Mouse (Mus musculus) thymus, postnatal 25 days (tissue): ENCODE measurements at regions not wholly inside any gene's neighbourhood (a gene's known extent, or its start where the extent isn't known, plus 50 kb on each side); places are given as distances from the start of the nearest gene placed in this dataset.

ENCODE experiments used
- DNase-seq: peaks from one replicate; pipeline ENCODE4 v3.0.0; 2022

GRCm38 (mm10) chr14:48005092-48005928, 115.3 kb upstream of the Peli2 start:
- no peak for DNase-seq

GRCm38 (mm10) chr14:48005929-48006309, 114.7 kb upstream of the Peli2 start:
- DNase-seq, result no peak

GRCm38 (mm10) chr14:48012361-48013215, 108.0 kb upstream of the Peli2 start:
- DNase-seq, result no peak

DNA sequence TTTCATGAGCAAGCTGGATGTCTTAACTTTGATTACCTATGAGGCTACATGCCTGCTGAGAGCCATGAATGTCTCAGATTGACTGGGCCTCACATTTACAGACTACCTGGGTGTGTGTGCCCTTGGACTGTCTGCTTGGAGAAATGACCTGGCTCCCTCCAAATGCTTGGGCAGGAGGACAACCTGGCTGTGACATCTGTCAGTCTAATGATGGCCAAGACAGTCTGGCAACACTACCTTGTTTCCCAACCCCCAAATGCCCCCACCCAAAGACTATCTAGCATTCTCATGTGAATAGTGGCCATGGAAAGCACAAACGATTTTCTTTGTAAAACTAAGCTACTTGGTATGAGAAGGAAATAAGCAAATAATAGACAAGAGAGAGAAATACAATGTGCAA, 107.2 kb upstream of the Peli2 start:
- DNase-seq, result no peak

GRCm38 (mm10) chr14:48014776-48015175, 105.8 kb upstream of the Peli2 start:
- no peak for DNase-seq

DNA sequence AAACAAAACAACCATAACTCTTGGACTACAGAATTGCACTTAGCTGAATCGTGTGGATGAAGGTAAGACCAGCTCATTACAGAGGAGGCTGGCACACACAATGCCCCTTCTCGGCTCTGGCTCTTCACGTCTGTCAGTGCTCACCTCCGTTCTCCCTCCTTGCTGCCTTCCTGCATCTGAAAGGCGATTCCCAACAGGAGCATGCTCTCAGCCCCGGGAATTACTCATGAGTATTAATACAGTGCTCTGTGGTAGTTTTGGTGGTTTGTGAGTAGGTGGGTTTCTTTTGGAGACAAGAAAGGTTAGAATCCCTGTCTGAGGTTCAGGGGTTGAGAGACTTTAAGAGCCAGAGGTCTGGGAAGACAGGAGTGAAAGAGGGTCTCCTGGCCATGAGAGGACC, 102.7 kb upstream of the Peli2 start:
- no peak for DNase-seq

- no peak for DNase-seq
These were observed 101.3 kb upstream of the Peli2 start for GRCm38 (mm10) chr14:48019331-48019730.

GRCm38 (mm10) chr14:48022271-48022670, 98.4 kb upstream of the Peli2 start:
- DNase-seq, result no peak

GRCm38 (mm10) chr14:48024051-48024693, 96.5 kb upstream of the Peli2 start:
- no peak for DNase-seq

DNA sequence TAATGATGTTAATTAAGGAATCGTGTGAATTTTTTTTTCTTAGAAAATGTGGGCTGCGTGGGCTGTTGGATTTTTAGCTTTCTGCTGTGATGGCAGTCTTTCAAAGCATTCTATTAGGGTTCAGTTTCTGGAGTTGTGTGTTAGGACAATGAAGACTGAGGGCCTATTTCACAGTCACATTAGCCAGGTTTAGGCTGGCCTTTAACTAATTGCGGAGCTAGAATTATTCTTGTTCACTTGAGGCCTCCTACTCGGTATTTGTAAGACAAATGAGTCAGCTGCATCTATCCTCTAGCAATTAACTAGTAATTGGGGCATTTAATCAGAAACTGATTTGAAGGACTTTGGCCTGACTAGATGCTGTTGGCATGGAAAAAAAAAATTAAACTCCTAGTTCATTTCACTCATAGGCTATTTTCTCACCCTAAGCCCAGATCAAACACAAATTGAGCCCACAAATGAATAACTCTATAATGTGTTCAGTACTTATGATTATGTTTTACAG, 81.3 kb upstream of the Peli2 start:
- no peak for DNase-seq

DNA sequence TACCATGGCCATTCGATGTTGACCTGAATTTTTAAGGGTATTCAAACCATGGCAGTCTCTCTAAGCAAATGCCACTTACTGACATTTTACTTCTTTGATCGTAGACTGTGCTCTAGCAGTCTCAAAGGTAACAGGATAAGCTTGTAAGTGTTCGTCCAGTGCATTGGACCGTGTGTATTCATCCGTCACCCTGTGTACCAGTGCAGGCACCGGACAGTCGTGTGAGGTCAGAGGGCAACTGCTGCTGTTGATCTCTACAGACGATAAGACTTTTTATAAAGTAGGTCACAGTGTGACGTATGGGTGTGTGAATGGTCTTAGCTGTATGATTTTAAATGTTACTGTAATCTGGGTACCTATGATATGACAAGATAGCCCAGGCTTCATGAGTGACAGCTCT, 74.5 kb upstream of the Peli2 start:
- DNase-seq, result no peak

- no peak for DNase-seq
These were observed 73.8 kb upstream of the Peli2 start for GRCm38 (mm10) chr14:48046831-48047230.

- no peak for DNase-seq
These were observed 70.7 kb upstream of the Peli2 start for GRCm38 (mm10) chr14:48049698-48050459.

- no peak for DNase-seq
These were observed 70.2 kb upstream of the Peli2 start for GRCm38 (mm10) chr14:48050460-48050760.

DNA sequence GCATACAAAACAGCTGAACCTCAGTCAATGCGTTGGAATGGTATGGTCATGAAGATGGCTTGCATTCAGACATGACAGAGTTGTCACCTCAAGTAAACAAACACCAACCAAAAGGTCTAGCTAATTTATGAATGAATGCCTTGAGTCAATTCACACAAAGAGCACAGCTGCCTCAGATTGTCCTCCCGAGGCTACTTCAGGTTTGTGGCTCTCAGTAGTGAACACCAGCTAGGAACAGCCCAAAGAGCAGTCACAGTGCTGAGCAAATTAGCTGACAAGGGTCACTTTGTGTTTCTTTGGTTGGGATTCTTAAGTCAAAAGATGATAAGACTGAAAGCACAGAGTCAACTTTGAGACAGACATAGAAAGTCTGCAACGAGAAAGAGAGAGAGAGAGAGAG, 68.7 kb upstream of the Peli2 start:
- DNase-seq, result no peak

DNA sequence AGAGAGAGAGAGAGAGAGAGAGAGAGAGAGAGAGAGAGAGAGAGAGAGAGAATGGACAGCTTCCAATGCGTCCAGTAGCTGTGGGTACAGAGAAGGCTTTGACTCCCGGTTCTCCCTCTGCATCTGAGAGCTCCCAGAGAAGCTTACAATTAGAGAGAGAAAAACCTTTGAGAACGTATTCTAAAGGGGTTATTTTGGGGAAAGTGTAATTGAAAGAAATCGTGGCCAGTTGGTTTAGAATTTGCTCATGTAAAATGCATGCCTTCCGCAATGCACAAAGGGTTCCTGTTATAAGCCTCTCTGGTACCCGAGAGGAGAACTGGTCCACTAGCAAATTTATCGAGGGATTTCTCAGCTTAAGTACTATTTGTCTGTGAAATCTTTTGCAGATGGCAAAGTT, 68.2 kb upstream of the Peli2 start:
- DNase-seq, result no peak

DNA sequence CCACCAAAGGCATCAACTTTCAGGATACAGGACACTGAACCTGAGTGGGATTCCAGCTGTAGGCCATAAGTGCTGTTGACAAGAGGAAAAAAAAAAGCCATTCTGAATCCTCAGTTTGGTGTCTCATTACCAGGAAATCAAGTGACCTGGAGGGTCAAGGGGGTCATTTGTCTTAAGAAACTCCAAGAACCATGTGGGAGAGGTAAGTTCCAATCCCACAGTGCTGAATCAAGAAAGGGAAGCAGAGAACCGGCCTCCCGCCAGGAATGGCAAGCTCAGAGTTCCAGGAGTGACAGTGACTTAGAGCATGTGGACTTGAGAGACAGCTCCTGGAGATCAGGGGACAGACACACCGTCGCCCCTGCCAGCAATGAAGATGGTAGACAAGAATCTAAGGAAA, 67.5 kb upstream of the Peli2 start:
- DNase-seq, result no peak

- DNase-seq, result no peak
These were observed 65.9 kb upstream of the Peli2 start for GRCm38 (mm10) chr14:48054719-48055118.

DNA sequence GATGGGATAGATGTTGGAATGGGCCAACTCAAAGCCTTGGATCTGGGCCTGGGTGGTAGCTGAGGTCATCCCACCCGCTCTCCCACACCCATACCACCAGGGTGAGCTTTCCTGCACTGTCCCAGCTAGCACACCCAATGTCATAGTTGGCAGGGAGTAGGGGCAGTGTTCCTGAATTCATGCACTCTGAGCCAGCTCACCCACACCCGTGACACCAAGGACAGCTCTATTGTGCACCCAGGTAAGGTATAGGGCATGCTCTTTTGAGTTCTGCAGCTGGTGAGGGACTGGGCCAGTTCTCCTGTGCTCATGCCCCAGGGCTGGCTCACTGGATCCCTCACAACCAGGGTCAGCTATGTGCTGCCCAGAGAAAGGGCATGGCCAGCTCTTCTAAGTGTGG, 64.8 kb upstream of the Peli2 start:
- no peak for DNase-seq

GRCm38 (mm10) chr14:48058234-48058868, 62.3 kb upstream of the Peli2 start:
- no peak for DNase-seq

DNA sequence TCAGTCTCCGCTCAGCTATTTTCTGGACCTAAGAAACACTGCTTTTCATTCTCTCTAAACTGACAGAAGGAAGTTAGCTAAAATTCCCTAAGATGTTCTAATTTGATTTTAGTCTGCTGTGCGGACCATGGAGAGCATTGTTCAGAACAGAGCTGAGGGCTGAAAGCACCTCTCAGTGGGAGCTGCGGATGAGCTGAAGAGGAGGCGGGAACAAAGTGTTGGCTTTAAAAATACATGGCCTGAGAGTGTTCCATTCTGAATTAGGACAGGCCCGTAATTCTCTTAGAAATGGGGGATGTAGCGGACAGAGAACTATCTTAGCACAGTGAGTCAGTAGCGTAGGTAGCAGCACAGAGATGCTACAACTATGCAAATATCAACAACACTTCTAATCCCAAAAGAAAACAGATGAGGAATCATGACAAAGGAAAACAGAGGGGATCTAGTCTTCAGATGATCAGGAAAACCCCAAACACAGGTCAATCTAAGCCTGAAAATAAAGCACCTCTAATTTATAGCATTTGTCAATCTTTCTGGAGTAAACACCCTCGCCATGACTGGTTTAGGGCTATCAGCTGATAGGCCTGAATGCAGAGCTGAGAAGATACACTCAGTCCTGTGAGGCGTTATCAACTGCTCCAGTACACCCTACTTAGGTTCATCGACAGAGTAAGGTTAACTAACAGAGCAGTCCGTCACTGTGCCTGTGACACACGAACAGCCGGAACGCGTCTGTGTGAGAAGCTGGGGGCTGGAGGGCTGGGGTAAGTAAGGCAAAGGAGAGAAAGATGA, 60.8 kb upstream of the Peli2 start:
- no peak for DNase-seq

DNA sequence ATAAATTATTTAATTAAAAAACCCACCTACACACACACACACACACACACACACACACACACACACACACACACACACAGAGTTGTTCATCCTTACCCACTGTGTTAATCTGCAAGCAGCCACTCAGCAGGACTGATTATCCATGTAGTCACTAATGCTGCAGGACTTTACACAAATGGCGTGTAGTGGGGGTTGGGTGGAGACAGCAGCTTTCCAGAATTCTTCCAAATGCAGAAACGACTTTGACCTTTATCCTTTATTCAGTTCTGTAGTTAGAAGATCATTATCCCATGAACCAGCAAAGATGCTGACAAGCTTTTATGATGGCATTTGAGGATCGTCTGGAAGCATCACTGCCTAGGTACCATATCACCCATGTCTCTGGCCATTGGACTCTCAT, 52.0 kb upstream of the Peli2 start:
- DNase-seq, result no peak
